Mouse (Mus musculus): ENCODE measurements at regions not wholly inside any gene's neighbourhood (a gene's known extent, or its start where the extent isn't known, plus 50 kb on each side); places are given as distances from the start of the nearest gene placed in this dataset.

DNA sequence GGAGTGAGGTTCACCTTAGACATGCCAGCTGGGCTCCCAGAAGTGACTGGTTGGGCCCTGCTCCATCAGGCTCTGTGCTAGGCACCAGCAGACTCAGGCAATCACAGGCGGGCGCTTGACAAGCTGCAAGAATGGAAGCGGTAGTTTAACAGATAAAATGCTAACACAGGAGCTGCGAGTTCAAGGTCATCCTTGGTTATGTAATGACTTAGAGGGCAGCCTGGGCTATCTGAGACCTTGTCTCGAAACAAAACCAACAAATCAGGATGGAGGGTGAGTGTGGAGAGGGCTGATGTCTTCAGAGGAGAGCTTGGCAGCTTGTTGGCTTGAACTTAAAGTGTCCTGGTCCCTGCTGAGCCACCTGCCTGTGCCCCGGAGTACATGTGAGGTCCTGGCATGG, 107.6 kb downstream of the Vegfa start:
- TF ChIP-seq CTCF (conservative IDR thresholded peaks at IDR 0.05 in 1 of 2, IDR thresholded peaks at IDR 0.05 in 1 of 2; ENCODE audit: low read depth in 2 of 2, low read length in 2 of 2) (no peak), USF1 (IDR thresholded peaks at IDR 0.05; ENCODE audit: low read depth, low read length) (no peak), ZMIZ1 (IDR thresholded peaks at IDR 0.05; ENCODE audit: low read depth, low read length) (no peak), MAFK (IDR thresholded peaks at IDR 0.05; ENCODE audit: insufficient replicate concordance, low read length) (no peak), POLR2A (IDR thresholded peaks at IDR 0.05; ENCODE audit: low read depth, low read length) (no peak), RCOR1 (conservative IDR thresholded peaks at IDR 0.05; ENCODE audit: low read depth, low read length) (no peak), MAX (IDR thresholded peaks at IDR 0.05; ENCODE audit: low read length) (no peak), KAT2A (IDR thresholded peaks at IDR 0.05; ENCODE audit: insufficient replicate concordance, low read length) (no peak), ZNF384 (IDR thresholded peaks at IDR 0.05; ENCODE audit: low read depth, low read length) (no peak), BHLHE40 (IDR thresholded peaks at IDR 0.05; ENCODE audit: low read depth, low read length) (no peak), ETS1 (conservative IDR thresholded peaks at IDR 0.05; ENCODE audit: low read depth, low read length) (no peak)

Measured in CH12.LX (cell line).